Mouse (Mus musculus): ENCODE results near the gene Tmem74b. TPM values are rescaled to one million over a fixed set of nuclear protein-coding genes. Genes with fewer than 3 reads are reported as not detected.
A peak's percentile ranks its signal among the peaks of the same experiment; 100 is the strongest.

Gene Tmem74b
- total RNA-seq (2014; fragmentation: Nextera tagmentation) = not detected in 2 replicates
- total RNA-seq (2017) = not detected in 2 replicates

- no peak for ATAC-seq (replicated peaks; ENCODE audit: low FRiP score, low TSS enrichment, poor library complexity, severe bottlenecking)
Measured at GRCm38 (mm10) chr2:151701231-151702145, at the start of gene Tmem74b. Gene Tmem74b (plus strand): TSS chr2:151702008.

DNA sequence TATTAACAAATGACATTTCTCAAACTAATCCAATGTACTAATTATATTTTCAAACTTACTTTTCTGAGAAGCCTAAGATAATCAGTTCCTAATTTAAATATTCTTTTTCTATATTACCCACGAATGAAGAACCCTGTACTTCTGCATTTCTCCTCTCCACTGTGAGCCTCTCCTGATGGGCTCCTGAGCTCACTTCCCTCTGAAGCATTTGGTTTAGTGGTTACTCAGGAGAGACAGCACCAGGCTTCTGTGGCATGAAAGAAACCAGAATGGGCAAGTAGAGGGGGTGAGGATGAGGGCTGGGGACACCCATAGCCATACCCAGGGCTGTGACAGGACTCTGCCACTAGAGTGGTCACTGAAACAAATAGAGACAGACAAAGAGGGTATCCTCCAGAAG, 49.8 kb upstream of the Tmem74b start:
- ATAC-seq (replicated peaks; ENCODE audit: low FRiP score, low TSS enrichment, poor library complexity, severe bottlenecking) = no peak

DNA sequence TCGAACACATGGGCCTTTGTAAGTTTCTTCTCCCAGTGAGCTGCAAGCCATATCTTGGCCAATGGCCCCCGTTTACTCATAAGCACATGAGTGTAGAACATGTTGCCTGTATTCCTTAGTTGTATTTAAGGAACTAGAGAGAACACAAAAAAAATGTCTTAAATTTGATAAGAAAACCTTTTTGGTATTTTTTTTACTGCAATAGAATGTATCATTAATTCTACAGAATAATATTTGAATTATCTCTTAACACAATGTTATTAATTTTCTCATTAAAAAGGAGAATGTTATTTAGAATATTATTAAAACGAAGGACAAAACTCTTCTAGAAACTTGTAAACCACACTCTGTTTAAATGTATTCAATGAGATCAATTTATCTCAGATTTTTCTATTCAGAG, 33.4 kb upstream of the Tmem74b start, which contains the start of gene Rad21l:
Gene Rad21l, minus strand, starts transcription at position 101 of the 400 bp plus-strand sequence.
- no peak for ATAC-seq (replicated peaks; ENCODE audit: low FRiP score, low TSS enrichment, poor library complexity, severe bottlenecking)

DNA sequence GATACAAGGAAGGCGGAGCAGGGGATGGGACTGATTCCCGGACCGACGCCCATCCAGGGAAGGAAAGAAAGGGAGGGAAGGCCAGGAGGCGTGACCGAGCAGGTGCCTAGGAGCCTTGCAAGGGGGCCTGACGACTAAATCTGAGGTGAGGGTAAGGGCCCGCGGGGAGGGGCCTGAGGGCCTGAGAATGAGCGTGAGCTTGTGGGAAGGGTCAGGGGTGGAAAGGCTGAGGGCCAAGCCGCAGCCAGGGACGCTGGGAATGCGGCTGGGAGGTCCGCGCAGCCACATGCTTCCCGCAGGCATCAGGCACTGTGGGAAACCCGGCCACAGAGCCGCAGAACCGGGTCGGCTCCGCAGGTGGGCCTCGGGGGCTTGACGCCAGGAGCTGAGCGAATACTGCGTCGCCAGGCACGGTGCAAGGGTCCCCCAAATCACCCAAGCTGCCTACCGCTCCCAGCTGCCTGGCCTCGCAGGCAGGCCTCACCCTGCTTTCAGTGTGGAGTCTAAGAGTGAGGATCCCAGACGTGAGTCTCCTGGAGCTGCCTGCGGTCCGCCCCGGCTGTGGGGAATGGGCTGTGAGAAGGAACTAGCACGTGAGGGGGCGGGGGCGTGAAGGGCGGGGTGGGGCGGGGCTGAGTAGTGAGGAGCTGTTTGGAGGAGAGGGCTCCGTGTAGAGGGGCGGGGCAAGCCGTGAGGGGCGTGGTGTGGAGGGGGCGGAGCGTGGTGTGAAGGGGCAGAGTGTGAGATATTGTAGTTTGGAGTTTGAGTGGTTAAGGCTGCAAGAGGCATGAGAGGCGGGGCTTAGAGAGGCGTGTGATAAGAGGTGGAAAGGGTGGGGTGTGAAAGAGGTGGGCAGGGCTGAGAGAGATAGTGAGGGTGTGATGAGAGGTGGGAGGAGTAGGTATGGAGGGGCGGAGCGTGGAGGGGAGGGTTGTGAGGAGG, 31.5 kb upstream of the Tmem74b start:
- ATAC-seq (replicated peaks; ENCODE audit: low FRiP score, low TSS enrichment, poor library complexity, severe bottlenecking) = peak; percentile 79

DNA sequence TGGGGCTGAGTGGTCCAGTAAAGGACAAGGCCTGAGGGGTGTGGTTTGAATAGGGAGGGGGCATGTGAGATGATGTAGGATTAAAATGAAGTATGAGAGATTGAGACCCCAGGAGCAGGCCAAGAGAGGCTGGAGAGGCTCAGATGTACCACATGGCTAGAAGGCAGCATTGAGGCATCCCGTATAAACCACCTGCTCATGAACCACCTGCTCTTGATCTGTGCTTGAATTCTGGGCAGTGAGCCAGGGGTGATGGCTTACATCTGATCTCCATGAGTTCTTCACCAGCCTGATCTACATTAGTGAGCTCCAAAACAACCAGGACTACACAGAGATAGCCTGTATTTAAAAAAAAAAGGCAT, 30.9 kb upstream of the Tmem74b start:
- ATAC-seq (replicated peaks; ENCODE audit: low FRiP score, low TSS enrichment, poor library complexity, severe bottlenecking) = peak; percentile 45; the same call in 1 of the 2 replicates

DNA sequence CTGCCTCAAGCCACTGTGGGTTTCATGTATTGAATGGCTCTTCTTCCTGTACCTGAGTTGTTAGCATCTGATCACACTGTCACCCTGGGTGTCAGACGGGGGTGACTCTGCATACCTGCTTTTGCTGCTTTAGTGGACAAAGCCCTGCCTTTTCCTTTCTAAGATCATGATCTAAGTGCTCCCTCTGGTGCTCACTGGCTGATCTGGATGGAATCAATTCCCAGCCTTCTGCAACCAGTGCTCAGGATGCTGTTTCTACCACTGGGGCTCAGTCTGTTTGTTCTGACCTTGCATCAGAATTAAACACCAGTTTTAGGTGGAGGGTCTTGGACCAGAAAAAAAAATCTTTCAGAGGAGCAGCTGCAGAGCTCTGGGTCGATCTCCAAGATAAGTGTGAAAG, 25.6 kb upstream of the Tmem74b start:
- no peak for ATAC-seq (replicated peaks; ENCODE audit: low FRiP score, low TSS enrichment, poor library complexity, severe bottlenecking)

- ATAC-seq (replicated peaks; ENCODE audit: low FRiP score, low TSS enrichment, poor library complexity, severe bottlenecking) = peak; percentile 73
Measured at GRCm38 (mm10) chr2:151682357-151682756, 19.5 kb upstream of the Tmem74b start.

DNA sequence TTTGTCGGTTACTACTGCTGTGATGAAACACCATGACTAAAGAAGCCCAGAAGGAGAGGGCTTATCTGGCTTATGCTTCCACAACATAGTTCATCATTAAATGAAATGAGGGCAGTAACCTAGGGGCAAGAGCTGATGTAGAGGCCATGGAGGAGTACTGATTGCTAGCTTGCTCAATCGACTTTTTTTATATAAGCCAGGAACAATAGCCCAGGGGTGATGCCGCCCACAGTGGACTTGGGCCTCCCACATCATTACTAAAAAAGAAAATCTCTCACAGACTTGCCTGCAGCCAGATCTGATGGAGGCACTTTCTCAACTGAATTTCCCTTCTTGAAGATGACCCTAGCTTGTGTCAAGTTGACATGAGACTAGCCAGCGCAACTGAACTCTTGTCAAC, 18.8 kb upstream of the Tmem74b start:
- no peak for ATAC-seq (replicated peaks; ENCODE audit: low FRiP score, low TSS enrichment, poor library complexity, severe bottlenecking)

DNA sequence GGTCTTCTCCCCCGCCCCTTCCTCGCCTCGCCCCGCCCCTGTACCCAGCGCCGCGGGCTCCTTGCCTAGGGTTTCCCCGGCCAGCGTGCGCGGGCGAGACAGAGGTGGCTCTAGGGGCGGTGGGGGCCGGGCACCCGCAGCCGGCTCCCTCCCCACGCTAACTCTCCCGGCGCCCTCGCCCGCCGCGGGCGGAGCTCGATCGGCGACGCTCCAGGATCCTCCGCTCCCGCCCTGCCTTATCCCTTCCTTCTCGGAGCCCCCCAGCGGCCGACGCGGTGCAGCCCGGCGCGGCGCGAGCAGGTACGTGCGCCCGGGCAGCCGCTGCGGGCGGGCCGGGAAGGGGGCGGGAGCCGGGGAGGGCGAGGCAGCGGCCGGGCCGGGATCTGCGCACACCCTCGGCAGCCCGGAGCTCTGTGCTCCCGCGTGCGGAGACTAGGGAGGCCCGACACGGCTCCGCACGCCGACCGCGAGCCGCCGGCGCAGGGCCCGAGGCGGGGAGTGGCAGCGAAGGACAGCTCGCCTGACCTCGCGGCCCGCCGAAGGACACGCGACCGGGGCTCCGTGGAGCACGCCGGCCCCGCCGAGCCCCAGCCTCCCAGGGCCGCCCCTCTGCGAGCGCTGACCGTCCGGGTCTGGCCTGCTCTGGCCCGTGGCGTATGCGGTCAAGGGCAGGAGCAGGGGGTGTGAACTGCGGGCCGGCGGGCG, 490 bp downstream of the Tmem74b start:
- peak; percentile 52; the same call in 1 of the 2 replicates for ATAC-seq (replicated peaks; ENCODE audit: low FRiP score, low TSS enrichment, poor library complexity, severe bottlenecking)

DNA sequence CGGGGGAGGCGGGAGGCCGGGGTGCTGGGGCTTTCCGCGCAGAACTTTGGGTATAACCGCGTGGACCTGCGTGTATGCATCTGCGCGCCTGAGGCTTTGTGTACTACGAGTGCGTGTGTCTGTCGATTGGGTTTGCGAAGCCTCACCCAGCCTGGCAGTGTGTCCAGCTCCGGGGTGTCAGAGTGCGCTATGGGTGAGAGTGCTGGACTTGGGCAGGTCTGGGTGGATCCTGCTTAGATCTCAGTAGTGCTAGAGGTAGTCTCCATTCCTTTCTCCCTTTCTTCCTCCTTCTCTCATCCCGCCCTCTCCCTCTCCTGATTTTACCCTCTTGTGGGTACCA, 1.0 kb downstream of the Tmem74b start:
- no peak for ATAC-seq (replicated peaks; ENCODE audit: low FRiP score, low TSS enrichment, poor library complexity, severe bottlenecking)

DNA sequence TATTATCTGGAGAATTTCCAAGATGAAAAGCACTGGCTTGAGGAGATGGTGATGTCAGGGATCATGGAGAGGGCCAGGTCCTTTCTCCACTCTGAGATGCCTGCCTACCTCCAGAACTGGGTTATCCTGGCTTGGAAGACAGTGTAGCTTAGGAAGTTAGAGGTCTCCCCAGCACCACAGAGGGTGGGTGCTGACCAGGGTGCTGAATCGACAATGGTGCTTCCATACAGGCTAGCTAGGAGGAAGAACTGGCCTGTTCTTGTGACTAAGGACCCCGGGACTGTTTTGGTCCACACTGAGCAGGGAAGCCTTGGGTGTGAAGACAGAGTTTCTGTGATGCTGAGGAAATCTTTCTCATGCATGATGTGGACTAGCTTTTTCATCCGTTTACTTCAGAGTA, 10.8 kb downstream of the Tmem74b start:
- ATAC-seq (replicated peaks; ENCODE audit: low FRiP score, low TSS enrichment, poor library complexity, severe bottlenecking) = peak; percentile 62

- ATAC-seq (replicated peaks; ENCODE audit: low FRiP score, low TSS enrichment, poor library complexity, severe bottlenecking) = no peak
Measured at GRCm38 (mm10) chr2:151715526-151715925, 13.7 kb downstream of the Tmem74b start.

DNA sequence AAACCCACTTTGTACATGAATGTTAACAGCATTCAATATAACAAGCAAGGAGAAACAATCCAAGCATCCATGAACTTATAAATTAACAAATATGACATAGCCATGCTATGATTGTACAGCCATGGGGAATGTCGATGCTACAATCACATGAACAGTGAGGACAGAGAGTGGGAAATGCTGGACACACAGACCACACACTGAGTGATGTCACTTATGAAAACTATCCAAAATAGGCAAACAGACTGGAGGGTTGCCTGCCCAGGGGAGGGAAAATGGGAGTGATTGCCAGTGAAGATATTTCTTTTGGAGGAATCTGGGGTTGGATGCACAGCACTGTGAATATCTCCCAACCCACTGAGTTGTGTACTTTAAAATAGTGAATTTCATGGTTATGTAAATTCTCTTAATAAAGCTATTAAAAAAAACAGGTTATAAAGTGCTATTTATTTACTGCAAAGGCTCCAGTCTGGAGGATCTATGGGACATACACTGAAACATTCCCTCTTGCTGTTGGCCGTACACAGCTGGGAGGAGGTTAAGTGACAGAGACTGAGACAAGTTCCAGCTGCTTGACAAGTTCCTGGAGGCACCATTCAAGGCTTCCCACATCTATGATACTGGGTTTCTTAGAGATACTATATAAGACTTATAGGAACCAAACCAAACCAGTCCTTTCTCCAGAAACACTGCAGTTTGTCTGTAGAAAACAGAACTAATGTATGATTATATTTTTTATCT, 14.7 kb downstream of the Tmem74b start:
- no peak for ATAC-seq (replicated peaks; ENCODE audit: low FRiP score, low TSS enrichment, poor library complexity, severe bottlenecking)

DNA sequence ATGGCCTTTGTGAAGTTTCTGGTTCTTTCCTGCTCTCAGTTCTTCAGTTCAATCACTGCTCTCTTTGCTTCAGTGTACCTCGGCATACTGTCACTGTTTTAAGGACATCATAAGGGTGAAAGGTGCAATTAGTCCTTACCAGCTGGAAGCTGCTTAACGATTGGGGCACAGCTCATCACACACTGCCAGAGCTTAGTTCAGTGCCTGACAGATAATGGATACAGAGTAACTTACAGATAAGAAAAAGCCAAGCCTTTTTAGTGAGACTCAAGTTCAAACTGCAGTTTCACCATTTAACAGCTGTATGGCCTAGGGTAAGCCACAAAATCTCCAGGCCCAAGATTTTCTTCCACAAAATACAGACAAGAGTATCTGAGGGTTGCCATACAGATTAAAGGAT, 22.3 kb downstream of the Tmem74b start:
- ATAC-seq (replicated peaks; ENCODE audit: low FRiP score, low TSS enrichment, poor library complexity, severe bottlenecking) = peak; percentile 69; the same call in 1 of the 2 replicates

DNA sequence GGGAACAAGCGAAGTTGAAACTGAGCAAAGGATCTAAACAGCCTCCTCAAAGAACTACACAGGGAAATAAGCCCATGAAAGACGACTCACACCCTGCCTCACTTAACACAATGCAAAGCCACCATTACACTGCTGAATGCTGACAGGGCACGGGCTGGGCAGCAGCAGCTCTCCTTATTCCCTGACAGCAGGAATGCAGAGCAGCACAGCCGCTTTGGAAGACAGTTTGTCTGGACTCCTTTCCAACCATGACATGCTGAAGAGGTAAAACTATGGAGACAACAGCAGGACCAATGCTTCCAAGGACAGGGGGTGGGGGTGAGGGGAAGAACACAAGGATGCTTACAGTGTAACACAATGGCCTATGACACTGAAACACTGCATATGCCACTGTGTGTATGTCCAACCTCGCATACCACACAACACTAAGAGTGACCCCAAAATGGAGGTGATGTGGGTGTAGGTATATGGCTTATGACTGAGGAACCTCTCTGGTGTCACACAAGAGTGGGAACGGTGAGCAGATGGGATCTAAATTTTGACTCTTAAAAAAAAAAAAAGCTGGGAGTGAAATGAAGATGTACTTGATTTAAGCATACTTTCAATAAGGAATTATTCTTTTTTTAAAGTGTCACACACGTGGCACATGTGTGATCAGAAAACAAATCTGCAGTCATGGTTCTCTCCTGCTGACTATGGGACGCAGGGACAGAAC, 31.5 kb downstream of the Tmem74b start:
- no peak for ATAC-seq (replicated peaks; ENCODE audit: low FRiP score, low TSS enrichment, poor library complexity, severe bottlenecking)

- ATAC-seq (replicated peaks; ENCODE audit: low FRiP score, low TSS enrichment, poor library complexity, severe bottlenecking) = no peak
Measured at GRCm38 (mm10) chr2:151735422-151735821, 33.6 kb downstream of the Tmem74b start.

- ATAC-seq (replicated peaks; ENCODE audit: low FRiP score, low TSS enrichment, poor library complexity, severe bottlenecking) = 0 out of 2 replicates have a peak, but pooled peaks have one; percentile 2
Measured at GRCm38 (mm10) chr2:151738460-151738859, 36.7 kb downstream of the Tmem74b start.

DNA sequence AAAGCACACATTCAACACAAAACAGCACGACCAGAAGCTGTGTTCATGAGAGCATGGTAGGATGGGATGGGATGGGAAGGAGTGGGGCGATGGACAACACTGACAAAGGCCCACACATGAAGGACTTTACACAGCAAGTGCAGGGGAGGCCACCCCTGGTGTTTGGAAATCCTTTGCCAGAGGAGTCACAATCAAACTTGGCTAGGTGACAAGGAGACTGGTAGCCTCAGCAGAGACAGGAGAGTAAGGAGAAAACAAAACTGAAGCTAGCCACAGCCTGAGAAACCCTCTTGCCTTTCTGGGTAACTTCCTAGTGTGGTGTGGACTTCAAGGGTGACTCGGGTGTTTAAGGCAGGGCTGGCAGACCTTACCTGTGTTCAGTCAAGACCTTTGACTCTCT, 37.3 kb downstream of the Tmem74b start:
- ATAC-seq (replicated peaks; ENCODE audit: low FRiP score, low TSS enrichment, poor library complexity, severe bottlenecking) = no peak
